Mouse (Mus musculus) lung, postnatal 14 days (tissue): ENCODE measurements around the gene Top2a.
"Not testable (repeated sequence)": the region's sequence is repeated elsewhere in the genome, so short reads cannot be mapped to it uniquely, and the experiment has no call there.

Source experiments
- DNase-seq: peaks from one replicate; pipeline ENCODE4 v3.0.0; 2021

Top2a gene

DNA sequence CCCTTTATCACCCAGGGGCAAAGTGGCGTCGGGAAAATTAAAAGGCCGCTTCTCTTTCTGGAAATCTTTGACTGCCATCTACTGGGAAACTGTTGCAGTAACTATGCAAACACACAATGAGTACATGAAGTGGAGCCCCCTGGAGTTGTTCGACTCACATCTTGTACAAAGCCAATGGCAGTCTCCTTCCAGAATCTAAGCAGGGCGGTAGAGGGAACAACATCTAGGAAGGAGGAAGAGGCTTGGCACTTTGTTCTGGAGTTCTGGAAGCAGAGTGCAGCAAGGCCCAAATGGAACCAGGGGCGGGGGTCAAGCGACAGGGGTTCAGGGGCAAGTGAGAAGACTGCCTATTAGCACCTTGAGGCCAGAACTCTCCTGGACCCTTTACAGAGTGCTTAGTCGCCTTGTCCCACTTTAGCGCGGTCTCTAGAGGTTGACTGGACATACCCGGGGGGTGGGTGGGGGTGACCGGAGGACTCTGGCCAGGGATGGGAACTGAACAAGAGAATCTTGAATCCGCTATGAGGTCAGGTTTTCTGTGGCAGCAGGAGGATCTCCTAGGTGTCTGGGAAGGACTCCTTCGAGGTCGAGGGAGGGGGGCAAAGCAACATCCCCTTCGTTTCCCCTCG is 16.5 kb upstream of the Top2a start:
- DNase-seq, result peak; percentile 50

DNA sequence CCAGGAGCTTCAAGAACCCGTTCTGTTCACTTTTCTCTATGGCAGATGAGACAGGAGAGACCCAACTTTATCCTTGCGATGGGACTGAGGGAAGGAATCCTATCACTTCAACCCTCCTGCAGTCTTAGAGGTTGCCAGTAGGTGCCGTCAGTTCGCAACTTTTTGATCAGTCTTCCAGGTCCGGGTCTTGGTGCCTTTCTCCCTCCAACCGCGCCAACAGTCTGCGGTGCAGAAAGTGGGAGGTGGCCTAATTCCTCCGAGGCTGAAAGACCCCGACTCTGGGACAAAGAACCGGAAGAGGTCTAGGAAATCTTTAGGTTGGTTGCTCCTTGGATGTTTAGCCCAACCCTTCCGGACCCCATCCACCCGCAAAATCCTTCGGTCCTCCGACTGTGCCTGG is 15.8 kb upstream of the Top2a start:
- peak; percentile 84 for DNase-seq

DNA sequence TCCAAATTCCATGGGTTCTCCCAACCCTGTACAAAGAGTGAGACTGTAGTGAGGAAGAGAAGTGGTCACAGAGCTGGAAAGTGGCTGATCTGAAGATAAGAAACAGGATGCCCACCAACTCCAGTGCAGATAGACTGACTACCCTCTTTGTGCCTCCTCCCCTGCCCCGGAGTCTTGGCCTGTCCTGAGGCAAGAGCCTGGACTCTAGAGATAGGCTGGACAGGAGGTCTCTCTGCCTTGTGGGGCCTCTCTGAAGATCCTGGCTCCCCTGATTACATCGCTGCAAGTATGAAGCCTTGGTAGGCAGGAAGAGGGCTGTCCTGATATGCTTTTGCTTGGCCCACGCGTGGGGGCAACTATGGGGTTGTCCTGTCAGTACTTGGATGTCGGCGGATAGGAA is 12.3 kb upstream of the Top2a start:
- no peak for DNase-seq

DNA sequence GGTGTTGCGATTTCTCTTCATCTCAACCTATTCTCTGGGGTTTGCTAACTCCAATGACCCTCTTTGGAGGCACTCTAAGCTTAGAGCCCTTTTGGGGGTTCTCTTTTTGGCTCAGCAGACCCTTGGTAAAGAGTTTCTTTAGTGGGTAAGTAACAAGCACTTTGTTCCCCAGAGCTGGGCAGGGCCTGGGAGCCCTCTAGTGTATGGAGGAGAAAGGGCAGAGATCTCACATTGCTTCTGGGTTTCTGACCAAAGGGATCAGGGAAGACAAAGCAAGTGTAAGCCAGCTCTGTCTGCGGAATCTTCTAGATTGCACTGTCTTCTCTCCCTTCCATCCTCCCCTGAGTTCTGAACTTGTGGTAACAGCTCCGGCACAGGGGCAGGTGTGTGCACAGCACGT is 11.4 kb upstream of the Top2a start:
- DNase-seq, result no peak

DNA sequence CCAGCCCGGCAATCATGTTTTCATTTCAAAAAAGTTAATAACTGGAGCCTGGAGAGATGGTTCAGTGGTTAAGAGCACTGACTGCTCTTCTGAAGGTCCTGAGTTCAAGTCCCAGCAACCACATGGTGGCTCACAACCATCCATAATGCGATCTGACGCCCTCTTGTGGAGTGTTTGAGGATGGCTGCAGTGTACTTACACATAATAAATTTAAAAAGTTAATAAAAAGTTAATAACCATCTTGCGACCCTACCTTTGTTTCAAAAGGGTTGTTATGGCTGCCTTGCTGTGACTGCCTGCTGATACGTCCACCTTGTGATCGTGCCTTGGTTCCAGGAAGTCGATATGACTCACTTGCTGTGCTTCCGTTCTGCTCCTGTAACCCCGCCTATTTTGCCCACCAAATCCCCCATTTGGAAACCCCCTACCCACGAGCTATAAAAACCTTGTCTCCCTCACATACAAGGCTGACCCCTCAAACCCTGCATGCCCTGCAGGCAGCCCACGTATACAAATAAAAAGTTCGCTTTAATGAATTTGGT is 3.0 kb upstream of the Top2a start:
- no peak for DNase-seq

DNA sequence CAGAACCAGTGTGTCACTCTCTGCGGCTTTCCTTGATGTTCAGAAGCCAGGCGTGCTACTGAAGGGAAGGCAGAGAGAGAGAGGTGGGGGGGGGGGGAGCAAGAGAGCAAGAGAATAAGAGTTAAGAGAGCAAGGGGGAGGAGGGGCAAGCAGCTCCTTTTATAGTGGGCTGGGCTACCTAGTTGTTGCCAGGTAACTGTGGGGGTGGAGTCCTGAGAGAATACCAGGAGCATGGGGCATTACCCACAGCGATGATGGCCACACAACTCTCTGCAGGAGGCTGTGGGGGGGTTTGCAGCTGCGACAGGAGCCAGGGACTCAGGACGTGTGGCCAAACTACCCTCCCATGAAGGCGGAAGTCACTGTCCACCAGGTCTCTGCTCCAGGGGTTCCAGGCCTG is 1.9 kb upstream of the Top2a start:
- no peak for DNase-seq

DNA sequence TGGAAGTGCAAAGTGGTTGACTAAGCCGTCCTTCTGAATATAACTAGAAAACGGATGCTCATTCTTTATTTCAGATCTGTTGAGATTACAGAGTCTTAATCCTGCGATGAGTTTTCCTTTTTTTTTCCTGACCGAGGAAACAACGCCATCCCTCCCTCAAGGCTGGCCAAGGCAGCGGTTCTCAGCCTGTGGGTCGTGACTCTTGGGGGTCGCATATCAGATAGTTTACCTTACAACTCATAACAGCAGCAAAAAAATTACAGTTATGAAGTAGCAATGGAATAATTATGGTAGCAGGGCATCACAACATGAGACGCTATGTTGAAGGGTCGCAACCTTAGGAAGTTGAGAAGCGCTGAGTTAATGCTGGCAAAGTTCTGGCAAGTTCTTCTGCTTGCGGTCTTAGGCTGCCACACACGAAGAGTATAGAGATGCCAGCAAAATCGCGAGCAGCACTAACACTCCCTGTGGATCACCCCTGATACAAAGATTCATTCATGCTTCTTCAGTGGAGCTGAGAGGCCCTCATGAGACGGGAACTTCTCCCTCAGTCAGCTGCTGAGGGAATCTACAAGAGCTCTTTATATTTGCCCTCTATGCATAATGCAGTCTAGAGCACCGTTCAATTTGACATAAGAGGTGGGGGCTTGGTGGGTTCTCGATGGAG is 612 bp upstream of the Top2a start:
- DNase-seq, result no peak

DNA sequence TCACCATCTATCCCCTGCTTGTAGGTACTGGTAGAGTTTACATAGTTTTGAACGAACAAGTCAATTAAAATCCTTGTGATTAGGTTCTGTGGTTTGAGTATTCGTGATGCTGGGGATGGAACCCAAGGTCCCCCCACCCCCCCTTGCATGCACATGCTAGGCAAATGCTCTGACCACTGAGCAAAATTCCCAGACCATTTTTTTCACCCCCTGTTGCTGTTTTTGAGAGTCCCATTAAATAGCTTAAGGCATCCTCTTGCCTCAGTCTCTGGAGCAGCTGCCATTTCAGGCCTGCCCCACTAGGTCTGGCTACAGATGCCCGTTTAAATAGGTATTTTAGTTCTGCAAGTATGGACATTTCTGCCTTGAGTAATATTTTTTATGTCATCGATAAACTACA is 895 bp downstream of the Top2a start:
- no peak for DNase-seq

DNA sequence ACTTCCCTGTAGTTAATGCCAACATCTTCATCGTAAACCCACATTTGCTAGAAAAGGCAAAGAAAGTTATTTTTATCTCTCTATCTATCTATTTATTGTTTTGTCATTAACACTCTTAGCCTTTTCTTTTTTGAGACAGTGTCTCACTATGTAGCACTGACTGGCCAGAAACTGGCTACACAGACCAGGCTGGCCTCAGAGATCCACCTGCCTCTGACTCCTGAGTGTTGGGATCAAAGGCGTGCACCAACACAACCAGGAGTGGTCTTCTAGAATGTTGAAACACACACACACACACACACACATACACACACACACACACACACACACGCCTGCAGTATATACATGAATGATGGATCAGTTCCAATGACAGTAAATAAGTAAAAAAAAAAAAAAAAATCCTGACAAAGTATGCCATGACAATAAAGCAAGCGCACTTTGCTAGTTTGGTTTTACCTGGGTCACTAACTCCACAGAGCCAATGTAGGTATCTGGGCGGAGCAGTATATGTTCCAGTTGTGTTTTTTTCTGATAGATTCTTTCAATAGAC is 1.5 kb downstream of the Top2a start:
- DNase-seq, result no peak

DNA sequence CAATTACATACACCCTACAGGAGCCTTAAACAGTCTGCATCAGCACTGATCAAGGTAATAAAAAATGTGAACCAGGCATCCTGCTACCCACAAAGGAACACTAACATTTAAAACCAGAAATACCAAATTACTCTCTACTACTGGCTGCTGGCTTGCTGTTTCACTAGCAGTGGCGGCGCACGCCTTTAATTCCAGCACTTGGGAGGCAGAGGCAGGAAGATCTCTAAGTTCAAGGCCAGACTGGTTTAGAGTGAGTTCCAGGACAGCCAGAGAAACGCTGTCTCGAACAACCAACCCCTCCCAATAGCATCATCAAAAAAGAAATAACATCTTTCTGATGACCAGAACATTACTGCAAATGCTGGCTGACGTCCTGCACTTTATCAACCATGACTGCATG is 4.1 kb downstream of the Top2a start:
- DNase-seq, result no peak

DNA sequence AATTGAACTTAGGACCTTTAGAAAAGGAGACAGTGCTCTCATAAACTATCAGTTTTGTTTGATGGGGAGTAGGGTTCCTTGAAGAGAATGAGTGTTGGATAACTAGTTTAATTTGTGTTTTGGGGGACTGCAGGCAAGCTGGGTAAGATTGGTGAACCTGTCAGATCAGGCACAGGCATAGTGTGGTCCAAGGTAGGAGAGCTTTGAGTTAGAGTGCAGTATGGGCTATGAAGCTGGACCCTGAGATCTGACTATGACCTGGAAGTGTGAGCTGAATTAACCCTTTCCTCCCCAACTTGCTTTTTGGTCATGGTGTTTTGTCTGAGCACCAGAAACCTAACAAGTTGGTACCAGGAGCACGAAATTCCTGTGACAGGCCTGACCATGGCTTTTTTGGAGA is 10.1 kb downstream of the Top2a start:
- DNase-seq, result no peak

DNA sequence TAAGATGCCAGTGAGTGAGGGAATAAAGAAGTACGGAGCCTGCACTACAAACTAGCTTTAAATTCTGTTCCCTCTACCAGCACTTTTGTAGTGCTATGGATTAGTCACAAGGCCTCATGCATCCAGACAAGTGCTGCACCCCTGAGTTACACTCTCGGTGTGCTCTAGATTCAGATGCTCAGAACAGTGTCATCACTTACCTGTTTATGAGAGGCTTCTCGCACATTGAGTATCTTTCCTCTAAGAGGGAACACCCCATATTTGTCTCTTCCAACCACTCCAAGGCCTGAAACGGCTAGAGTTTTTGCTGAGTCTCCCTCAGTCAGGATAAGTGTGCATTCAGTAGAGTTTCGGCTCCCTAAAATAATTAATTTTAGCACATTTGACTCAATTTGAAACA is 13.3 kb downstream of the Top2a start:
- DNase-seq, result no peak

DNA sequence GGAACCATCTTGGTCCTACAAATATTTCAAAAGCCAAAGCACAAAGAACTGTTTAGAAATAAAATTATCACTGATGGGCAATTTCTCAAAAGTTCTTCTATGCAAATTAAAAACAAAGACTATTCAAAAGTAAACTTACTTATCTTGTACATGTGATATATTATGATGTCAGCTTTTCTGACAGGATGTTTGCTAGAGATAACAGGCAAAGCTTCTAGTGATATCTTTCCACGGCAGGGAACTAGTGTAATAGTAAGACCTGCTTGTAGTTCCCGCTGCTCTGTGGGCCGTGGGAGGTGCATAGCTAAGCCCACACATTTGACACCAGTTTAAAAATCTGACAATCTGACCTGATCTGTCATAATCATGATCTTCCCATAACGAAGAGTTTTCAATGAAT is 13.9 kb downstream of the Top2a start:
- no peak for DNase-seq

DNA sequence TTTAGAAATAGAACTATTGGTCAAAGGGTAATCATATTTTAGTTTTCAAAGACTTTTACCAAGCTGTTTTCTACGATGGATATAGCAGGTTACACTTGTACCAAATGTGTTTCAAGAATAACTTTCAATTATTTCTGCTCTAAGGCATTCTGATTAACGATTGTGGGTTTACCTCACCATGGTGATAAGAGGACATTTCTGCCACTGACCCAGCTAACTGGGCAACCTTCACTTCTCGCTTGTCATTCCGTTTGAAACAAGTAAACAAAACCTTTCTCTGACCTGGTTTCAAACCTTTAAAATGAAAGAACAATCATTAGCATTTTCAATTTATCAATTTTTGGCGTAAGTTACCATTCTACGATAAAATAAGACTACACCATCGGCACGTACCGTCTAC is 17.2 kb downstream of the Top2a start:
- no peak for DNase-seq

DNA sequence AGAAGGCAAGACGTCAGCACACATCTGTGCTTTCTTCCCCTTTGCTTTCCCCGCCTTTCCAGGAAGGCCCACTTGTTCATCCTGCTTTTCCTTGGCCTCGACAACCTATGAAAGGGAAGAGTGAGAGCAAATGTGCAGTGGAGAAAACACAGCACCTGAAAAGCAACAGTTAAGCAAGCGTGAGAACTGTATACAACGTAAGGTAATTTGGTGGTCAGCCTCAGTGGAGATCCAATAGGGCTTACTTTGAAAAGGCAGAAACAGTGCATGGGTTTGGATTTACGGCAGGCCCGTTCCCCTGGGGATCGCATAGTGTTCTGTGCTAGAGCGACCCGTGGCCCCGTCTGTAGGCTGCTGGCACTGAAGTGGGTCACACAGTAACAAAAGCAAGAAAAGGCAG is 24.7 kb downstream of the Top2a start:
- no peak for DNase-seq

DNA sequence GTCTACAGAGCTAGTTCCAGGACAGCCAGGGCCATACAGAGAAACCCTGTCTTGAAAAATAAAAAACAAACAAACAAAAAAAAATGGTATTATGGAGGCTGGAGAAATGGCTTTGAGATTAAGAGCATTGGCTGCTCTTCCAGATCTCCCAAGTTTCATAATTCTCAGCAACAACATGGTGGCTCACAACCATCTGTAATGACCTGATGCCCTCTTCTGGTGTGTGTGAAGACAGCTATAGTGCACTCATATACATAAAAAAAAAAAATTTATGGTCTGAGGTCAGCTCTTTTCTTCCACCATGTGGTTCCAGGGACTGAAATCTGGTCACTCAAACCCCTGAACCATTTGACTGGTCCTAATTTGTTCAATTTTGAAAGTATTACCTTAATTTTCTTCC is 25.2 kb downstream of the Top2a start:
- DNase-seq, result no peak

DNA sequence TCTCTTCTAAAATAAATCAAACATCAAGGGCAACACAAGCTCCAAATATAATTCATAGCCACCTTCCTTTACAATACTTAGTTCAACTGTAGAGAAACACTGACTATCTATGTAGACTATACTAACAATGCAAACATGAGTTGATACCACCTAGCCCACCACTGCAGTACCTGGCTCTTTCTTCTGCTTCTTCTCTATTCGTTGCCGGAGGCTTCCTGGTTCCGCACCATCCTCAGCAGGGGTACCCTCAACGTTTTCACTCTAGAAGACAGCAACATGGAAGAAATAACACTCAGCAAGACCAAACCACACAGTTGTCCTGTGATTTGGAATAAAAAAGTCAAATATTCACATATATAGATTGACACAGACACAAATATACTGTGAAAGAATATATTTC is 26.3 kb downstream of the Top2a start:
- no peak for DNase-seq

DNA sequence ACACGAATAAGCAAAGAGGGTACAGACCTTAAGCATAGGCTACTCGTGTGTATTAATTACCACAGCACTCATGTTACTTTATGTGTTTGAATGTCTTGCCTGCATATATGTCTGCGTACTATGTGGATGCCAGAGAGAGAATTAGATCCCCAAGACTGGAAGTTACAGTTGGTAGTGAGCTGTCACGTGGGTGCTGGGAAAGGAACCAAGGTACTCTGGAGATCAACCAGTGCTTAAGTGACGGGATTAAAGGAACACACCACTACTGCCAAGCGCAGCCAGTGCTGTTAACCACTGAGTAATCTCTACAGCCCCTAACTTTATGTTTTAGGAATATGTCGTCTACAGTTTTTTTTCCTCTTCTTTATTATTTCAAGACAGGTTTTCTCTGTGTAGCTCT is 28.0 kb downstream of the Top2a start:
- DNase-seq, result no peak

DNA sequence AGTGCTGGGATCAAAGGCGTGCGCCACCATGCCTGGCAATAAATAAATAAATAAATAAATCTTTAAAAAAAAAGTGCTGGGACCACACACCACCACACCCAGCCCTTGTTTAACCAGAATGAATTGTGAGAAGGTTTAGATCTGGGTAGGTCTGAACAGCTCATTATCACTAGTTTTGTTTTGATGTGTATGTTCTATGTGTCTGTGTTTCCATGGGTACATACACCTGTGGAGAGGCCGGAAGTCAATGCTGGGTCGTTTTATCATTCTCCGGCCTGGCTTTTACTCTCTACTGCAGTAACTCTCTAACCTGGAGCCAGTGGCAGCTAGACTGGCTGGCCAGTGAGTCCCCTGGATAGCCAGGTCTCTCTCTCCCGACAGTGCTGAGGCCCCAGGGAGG is 33.1 kb downstream of the Top2a start:
- no peak for DNase-seq

DNA sequence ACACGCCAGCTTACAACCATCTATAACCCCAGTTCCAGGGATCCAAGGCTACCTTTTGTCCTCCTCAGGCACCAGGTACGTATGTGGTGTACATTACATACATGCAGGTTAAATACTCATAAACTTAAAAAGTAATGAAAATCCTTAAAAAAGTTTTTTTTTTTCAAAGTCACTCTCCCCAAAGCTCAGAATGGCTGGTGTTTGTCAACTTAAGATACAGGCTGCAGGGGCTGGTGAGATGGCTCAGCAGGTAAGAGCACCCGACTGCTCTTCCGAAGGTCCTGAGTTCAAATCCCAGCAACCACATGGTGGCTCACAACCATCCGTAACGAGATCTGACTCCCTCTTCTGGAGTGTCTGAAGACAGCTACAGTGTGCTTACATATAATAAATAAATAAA is 35.7 kb downstream of the Top2a start:
- not testable (repeated sequence) for DNase-seq

DNA sequence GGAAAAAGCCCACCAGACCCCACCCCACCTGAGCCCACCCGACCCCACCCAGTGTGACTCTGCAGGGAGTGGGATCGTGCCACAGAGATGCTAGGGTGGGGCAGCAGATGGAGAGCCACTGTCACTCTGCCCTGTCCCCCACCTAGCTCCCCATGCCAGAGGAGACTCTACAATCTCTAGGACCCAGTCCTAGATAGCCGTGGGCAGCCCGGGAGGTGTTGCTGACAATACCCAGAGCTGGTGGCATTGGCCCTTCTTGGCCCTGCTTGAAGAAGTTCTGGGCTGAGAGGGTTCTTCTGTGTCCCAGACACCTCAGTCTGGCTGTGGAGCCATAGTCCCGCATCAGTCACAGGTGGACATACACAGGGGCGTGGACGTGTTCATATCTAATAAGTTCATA is 38.4 kb downstream of the Top2a start:
- DNase-seq, result no peak

DNA sequence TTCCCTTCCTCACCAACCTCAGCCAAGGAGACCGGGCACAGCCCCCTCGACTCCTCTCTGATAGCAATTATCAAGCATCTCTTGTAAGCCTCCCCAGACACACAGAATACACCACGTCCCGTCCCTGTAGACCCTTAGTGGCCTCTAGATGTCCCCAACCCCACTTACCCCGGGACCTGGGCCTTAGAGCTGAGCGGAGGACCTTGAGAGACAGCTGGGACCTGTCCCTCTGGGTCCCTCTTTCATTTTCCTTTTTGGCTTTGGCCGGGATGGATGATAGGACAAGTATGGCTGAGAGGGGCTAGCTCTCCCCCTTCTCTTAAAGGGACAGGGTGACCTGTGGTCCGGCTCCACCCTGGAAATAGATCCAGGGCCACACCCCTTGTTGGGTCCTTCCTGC is 40.4 kb downstream of the Top2a start:
- DNase-seq, result no peak

DNA sequence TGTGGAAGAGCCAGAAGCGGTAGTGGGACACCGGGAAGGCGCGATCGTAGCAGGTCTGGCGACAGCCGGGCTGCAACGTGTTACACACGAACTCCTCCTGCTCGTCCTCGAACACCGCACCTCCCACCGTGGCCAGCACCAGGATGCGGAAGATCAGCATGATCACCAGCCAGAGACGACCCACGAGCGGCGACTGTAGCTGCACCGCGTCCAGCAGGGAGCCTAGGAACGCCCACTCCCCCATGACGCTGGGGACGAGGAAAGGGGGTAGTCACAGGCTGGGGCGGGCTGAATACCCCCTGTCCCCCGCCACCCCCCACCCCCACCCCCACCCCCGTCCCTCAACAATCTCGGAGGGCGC is 41.2 kb downstream of the Top2a start, which contains the start of gene Gjd3:
TSS of gene Gjd3 (minus strand) at position 244 of the 361 bp plus-strand sequence.
- DNase-seq, result no peak

DNA sequence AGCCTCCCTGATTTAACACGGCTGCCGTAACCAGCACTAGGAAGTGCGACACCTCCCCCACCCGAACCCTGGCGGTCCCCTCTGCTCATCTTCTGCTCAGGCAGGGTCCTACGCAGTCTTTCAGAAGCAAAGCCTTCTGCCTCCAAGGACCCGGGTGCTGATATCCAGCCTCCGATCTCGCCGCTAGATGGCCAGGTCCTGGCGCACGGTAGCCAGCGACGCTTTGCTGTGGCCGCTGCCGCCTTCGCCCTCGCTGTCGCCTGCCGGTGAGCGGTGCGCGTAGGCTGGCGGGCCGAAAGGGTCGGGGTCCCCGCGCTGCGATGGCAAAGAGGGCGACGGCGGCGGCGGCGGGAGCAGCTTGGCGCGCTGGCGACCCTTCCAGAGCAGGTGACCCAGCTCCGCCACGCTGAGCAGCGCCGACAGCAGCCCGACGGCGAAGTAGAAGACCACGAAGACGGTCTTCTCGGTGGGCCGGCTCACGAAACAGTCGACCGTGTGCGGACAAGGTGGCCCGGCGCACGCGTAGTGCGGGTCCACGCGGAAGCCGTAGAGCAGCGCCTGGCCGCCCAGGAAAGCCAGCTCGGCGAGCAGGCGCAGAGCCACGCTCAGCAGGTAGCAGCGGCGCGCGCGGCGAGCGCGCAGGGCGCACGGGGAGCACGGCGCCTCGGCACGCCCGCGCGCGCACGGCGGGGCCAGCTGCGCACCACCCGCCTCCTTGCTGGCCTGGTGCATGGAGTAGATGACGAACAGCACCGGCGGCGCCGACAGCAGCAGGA is 41.8 kb downstream of the Top2a start:
- peak; percentile 72 for DNase-seq
